Mouse (Mus musculus): ENCODE measurements around the gene Hcrtr2.

Gene Hcrtr2

DNA sequence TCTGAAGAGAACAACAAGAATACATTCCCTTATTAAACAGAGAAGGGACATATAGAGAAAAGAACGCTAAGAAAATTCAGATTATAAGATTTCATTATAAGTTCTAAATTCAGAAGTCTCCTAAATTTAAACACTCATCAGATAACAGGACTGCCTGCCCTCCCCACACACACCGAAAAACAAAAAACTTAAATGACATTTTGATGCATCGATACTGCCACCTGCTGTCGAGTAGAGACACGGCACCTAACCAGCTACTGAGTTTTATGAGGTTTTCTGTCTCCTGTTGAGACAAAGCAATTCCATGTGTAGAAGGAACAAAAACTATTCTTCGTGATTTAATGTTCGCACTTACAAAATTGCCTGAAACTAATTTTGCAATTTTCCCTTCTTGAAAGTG lies 87.0 kb downstream of the Hcrtr2 start:
- intact Hi-C loops (cut with DNase I) = loop anchor here (2.0 to 5.0 kb wide), 2 partner anchors 114 to 474 kb away; no protein-coding TSS in a partner anchor

DNA sequence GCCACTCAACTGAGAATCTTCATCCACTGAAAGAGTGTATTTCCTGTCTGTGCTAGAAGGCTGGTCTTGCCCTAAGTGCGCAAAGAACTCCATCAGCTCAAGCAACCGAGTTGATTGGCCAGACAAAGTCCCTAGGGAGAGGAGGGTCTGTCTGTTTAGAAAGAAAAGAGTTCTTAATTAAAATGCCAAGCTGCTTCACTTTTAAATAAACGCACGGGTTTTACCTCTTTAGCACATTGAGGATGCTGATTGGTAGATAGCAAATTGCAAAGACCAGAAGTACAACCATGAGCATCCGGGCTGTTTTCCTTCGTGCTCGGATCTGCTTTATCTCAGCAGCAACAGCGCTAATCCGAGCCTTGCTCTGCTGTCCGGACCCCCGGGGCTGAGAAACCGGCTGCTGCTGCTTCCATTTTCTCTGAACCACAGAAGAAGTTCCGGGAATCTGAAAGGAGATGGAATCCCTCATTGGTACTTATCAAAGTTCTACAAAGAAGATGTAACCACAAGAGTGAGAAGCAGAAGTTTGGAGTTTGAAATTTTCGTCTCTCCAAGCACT lies 87.6 kb downstream of the Hcrtr2 start:
- intact Hi-C loops (cut with DNase I) = loop anchor here (2.0 to 5.0 kb wide), 2 partner anchors 114 to 473 kb away; no protein-coding TSS in a partner anchor

DNA sequence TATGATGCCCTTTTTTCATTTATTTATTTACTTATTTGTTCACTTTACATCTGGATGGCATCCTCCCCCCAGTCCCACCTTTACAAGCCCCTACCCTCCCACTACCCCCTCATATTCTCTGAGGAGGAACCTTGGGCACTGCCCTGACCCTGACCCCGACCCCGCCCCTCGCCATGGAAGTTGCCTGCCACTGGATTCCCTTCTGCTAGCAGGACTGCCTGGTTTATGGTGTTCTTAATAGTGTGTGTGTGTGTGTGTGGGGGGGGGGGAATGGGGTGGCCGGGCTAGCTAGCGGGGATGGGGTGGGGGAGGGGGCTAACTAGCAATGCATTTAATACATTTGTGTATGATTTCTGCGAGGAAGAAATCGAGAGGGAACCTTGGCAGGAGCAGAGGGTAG lies 88.8 kb downstream of the Hcrtr2 start:
- intact Hi-C loops (cut with DNase I) = loop anchor here (5.0 kb wide), 1 partner anchor 113 kb away; no protein-coding TSS in a partner anchor

DNA sequence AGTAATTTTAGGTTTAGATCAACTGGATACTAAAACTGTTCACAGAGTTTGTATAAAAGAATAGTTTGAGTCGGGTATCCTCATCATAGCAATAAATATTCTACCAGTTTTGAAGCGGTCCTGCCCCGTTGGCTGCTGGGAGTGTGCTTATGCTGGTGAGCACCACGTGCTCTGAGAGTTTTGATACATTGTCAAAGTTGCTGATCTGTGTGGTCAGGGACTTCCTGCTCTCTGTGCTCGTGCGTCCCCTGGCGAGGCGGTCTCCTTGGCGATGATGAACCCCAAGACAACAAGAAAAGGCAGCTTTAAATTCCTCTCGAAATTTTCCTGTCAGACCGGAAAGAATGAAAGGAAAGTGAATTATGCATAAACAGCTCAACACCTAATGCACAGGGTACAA lies 93.3 kb downstream of the Hcrtr2 start:
- intact Hi-C loops (cut with DNase I) = no loop called here

DNA sequence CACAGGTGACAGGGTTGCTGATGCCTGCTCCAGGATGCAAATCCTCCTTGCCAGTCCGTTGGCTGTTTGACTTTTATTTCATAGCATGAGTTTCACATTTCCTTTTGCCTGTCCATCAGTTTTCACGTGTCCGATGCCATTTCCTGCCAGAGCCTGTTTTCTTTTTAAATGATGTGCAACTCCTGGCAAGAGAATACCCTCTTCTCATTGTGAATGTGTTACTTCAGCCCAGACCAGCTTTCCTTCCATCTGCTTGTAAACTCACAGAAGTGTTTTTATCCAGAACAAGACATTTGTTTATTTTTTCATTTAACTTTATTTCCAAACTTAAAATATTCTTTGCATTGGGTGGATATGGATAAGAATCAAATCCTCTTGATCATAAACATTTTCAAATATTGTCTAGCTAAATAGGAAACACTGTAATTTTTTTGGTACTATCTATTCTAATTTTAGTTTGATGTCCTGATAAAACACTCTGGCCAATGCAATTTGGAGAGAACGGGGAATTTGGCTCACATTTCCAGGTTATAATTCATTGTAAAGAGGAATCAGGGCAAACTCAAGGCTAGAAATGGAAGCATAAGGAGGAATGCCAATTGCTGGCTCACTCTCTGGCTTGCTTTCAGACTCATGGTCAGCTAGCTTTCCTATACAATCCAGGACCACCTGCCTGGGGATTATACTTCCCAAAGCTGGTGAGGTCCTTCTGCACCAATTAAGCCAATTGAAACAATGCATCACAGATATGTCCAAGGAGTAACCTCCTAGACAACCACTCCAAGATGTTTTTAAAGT lies 106.3 kb downstream of the Hcrtr2 start:
- intact Hi-C loops (cut with DNase I) = no loop called here

DNA sequence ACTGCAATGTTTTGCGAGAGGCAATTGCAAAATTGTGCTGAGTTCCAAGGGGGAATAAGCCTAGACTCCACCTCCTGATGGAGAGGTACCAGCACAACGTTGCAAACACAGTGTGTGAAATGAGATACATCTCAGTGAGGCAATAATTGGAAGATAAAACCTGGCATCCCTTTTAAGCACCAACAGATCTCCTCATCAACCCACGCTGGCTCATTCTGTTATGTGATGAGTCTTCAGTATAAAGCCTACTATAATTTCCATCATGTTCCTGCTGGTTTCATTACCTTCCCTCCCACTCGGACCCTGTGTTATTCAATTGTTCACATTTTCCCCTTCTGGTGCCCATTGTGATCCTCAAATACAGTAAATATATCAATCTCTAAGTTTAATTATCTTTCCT lies 109.0 kb downstream of the Hcrtr2 start:
- intact Hi-C loops (cut with DNase I) = no loop called here

DNA sequence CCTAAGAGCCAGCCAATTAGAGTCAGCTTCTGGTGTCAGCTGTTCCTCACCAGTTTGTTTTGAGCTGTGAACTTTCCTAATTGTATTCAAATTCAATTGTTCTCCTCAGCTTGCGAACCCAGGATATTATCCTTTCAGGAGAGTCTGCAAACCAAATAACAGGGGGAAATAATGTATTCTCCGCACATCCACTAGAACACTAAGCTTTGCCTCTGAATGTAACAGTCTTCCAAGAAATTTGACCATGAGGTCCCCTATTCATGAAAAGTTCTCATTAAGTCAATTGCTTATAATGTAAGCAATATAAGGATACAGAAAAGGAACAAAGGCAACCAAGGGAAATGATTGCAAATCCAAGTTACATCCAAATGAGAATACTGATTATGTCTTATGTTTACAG lies 110.1 kb downstream of the Hcrtr2 start, which contains the start of gene Gfral:
Gfral (minus strand) TSS at position 101 of the 400 bp plus-strand sequence.
- intact Hi-C loops (cut with DNase I) = no loop called here

DNA sequence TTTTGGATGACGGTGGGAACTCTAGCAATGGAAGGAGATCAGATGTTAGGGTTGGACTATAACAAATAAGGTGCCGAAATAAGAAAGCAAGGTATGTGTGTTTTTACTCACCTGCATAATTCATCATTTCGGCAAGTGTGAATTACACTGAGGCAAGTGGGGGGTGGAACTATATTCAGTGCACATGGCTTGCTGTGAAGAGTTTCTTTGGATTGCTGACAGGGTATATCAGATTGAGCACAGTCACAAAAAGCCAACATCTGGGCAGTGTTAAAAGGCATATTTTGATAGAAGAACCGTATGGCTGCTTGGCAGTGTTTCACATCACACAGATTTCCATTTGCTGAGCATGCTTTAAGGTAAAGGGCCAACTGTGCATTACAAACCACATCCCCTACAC lies 126.7 kb downstream of the Hcrtr2 start:
- intact Hi-C loops (cut with DNase I) = no loop called here

DNA sequence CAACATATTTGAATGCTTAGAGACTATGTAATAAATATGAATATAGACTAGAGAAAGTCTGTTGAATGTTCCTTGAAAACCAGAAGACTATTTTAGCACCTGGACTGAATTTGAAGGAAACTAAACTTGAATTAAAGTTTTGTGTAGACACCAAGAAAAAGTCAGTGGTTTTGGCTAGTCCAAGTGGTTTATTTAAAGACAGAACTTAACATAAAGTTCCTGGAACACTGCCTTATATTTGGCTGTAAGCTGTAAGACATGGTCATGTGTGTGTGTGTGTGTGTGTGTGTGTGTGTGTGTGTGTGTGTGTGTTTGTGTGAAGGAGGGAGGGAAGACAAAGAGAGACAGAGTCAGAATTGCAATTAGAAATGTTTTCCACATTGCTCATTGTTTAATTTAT lies 144.4 kb downstream of the Hcrtr2 start:
- intact Hi-C loops (cut with DNase I) = no loop called here
